In the genomic region with DNA sequence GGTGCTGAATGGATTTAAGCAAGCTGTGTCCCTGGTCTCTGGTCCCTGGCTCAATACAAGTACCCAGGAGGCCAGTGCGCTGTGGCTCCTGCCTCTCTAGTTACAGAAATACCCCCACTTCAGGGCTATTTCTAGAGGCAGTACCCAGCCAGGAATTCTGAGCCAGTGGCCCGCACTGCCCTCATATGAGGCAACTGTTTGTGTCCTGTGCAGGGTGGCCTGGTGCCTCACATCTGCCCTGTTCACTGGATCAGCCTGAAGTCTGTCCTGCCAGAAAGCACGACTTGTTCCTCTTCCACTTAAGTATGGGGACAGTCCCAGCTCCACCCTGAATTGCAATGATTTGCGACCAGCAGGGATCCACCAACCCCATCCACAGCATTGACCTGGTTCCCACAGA, we compare ENCODE assay signal across 21 mouse cellular contexts. TPM values are rescaled to one million over a fixed set of nuclear protein-coding genes. Genes with fewer than 3 reads are reported as not detected.
A peak's percentile ranks its signal among the peaks of the same experiment; 100 is the strongest.
DNase-seq lines count a peak whose midpoint lies in the region; ATAC-seq lines count a peak whose summit lies in the region.
"Had no signal": no experiment of that assay in that cellular context is flagged by ENCODE, and none has a peak within 500 bp of the region (broad histone marks: within the 10 kb centered on the region; RNA-seq: fewer than 3 reads in every experiment).

No protein-coding gene starts in this region.

- ATAC-seq in megakaryocyte progenitor cell, adult 5-6 weeks (replicated peaks; ENCODE audit: poor library complexity): no peak
- ATAC-seq: forebrain, embryonic 14.5 days; lung, postnatal 0 days; Patski had no signal

- DNase-seq in gastrocnemius, adult 18-20 months (ENCODE audit: low spot score): peak; percentile 88
- DNase-seq in gastrocnemius, postnatal 4 days (ENCODE audit: low spot score in 2 of 2): no peak
- DNase-seq in adipocyte (ENCODE audit: low spot score): peak; percentile 54
- DNase-seq in gastrocnemius, postnatal 10 days: peak; percentile 45
- peak; percentile 79 to 86 for DNase-seq in heart, postnatal 10 days
- DNase-seq in cerebellum, postnatal 25 days: no peak
- no peak for DNase-seq in left cerebral cortex, postnatal 4 days
- DNase-seq: cerebellum, adult 9-11 months; embryo, embryonic 11 days; kidney, adult 18-20 months; kidney, postnatal 14 days; liver, embryonic 13.5 days; right cerebral cortex, adult 18-20 months; thymus, postnatal 36 days had no signal

- intact Hi-C loops in heart, postnatal 10 days (cut with DNase I): no loop called here
- intact Hi-C loops in left cerebral cortex, postnatal 4 days (cut with DNase I): no loop called here

RNA-seq across cellular contexts. Expression of a gene that starts 10.5 kb away (rescaled TPM):
- under 1 TPM in 1 of 2 experiments, not detected in 1; 0.14 TPM for total RNA-seq in gastrocnemius, adult 18-20 months (2021)
- not detected for total RNA-seq in gastrocnemius, postnatal 4 days (2021)
- not detected for total RNA-seq in gastrocnemius, postnatal 10 days (2021)
- total RNA-seq in heart, postnatal 10 days (2021): not detected
- total RNA-seq in left cerebral cortex, postnatal 4 days (2021): not detected
- not detected in 2 replicates for total RNA-seq in megakaryocyte progenitor cell, adult 5-6 weeks (2015)
- not detected in 2 replicates for total RNA-seq in megakaryocyte progenitor cell, adult 5-6 weeks (2017)
- total RNA-seq: layer of hippocampus, postnatal 10 days; left cerebral cortex, postnatal 36 days; neutrophil, adult 5-6 weeks had no signal

RNA-seq across cellular contexts. Expression of a gene that starts 27.9 kb away (rescaled TPM):
- not detected for total RNA-seq in gastrocnemius, adult 18-20 months (2021)
- total RNA-seq in gastrocnemius, postnatal 4 days (2021): not detected
- under 1 TPM; 0.36 to 0.38 TPM for total RNA-seq in gastrocnemius, postnatal 10 days (2021)
- not detected for total RNA-seq in heart, postnatal 10 days (2021)
- 100 to 1,000 TPM; 171 to 184 TPM for total RNA-seq in left cerebral cortex, postnatal 4 days (2021)
- not detected in 2 replicates for total RNA-seq in megakaryocyte progenitor cell, adult 5-6 weeks (2015)
- not detected in 2 replicates for total RNA-seq in megakaryocyte progenitor cell, adult 5-6 weeks (2017)
- total RNA-seq: neutrophil, adult 5-6 weeks had no signal

RNA-seq across cellular contexts. Expression of a gene that starts 34.2 kb away (rescaled TPM):
- 10 to 100 TPM in 1 of 2 experiments, 1 to 10 TPM in 1; 5.0 to 10.8 TPM for total RNA-seq in gastrocnemius, adult 18-20 months (2021)
- total RNA-seq in gastrocnemius, postnatal 4 days (2021): 1 to 10 TPM; 4.5 to 6.0 TPM
- 1 to 10 TPM; 3.7 to 4.5 TPM for total RNA-seq in gastrocnemius, postnatal 10 days (2021)
- 1 to 10 TPM; 4.5 to 4.6 TPM for total RNA-seq in heart, postnatal 10 days (2021)
- total RNA-seq in left cerebral cortex, postnatal 4 days (2021): 10 to 100 TPM; 12.6 to 13.1 TPM
- total RNA-seq in megakaryocyte progenitor cell, adult 5-6 weeks (2015): not detected in 2 replicates
- not detected in 2 replicates for total RNA-seq in megakaryocyte progenitor cell, adult 5-6 weeks (2017)
- total RNA-seq: neutrophil, adult 5-6 weeks had no signal

RNA-seq across cellular contexts. Expression of a gene that starts 58.6 kb away (rescaled TPM):
- total RNA-seq in gastrocnemius, adult 18-20 months (2021): 100 to 1,000 TPM; 174 to 210 TPM
- total RNA-seq in gastrocnemius, postnatal 4 days (2021): 100 to 1,000 TPM; 160 to 165 TPM
- 100 to 1,000 TPM; 159 to 191 TPM for total RNA-seq in gastrocnemius, postnatal 10 days (2021)
- 100 to 1,000 TPM; 254 to 262 TPM for total RNA-seq in heart, postnatal 10 days (2021)
- total RNA-seq in left cerebral cortex, postnatal 4 days (2021): 10 to 100 TPM; 91.1 to 93.9 TPM
- 45.1 and 56.2 TPM in 2 replicates for total RNA-seq in megakaryocyte progenitor cell, adult 5-6 weeks (2015)
- 35.6 and 42.0 TPM in 2 replicates for total RNA-seq in megakaryocyte progenitor cell, adult 5-6 weeks (2017)

Comparison
In these comparisons a context has a peak if more than half of its experiments do, and no peak if none do; other contexts are left out.
1. DNase-seq: peak in gastrocnemius, adult 18-20 months (single experiment), adipocyte (single experiment), gastrocnemius, postnatal 10 days (single experiment) and heart, postnatal 10 days (2 of 2); none in gastrocnemius, postnatal 4 days (0 of 2), cerebellum, postnatal 25 days (0 of 2) and left cerebral cortex, postnatal 4 days (single experiment).
2. RNA of a gene that starts 27.9 kb away (total RNA-seq): 171 to 184 TPM in left cerebral cortex, postnatal 4 days; 0.36 to 0.38 TPM in gastrocnemius, postnatal 10 days, not detected in heart, postnatal 10 days, not detected in gastrocnemius, adult 18-20 months, not detected in gastrocnemius, postnatal 4 days and not detected in megakaryocyte progenitor cell, adult 5-6 weeks; every median in the first group is over 100 times any median in the second.
3. RNA of a gene that starts 34.2 kb away (total RNA-seq): 12.6 to 13.1 TPM in left cerebral cortex, postnatal 4 days, 5.0 to 10.8 TPM in gastrocnemius, adult 18-20 months, 4.5 to 6.0 TPM in gastrocnemius, postnatal 4 days, 4.5 to 4.6 TPM in heart, postnatal 10 days and 3.7 to 4.5 TPM in gastrocnemius, postnatal 10 days; not detected in megakaryocyte progenitor cell, adult 5-6 weeks; every median in the first group is over 4 times any median in the second.